Mouse (Mus musculus) lung, postnatal 0 days (tissue): ENCODE measurements around the gene Nat8f2.

ENCODE experiments used
- CTCF ChIP-seq: IDR thresholded peaks from 2 replicates; pipeline ENCODE4 v1.5.1; 2016; ENCODE audit warnings: antibody characterized with exemption, mild to moderate bottlenecking
- EP300 ChIP-seq: IDR thresholded peaks from 2 replicates; pipeline ENCODE4 v1.6.1; 2016; ENCODE audit warnings: antibody characterized with exemption, mild to moderate bottlenecking, control low read depth

GRCm38 (mm10) chr6:85851062-85851773, 17.7 kb downstream of the Nat8f2 start:
- TF ChIP-seq CTCF (no peak), EP300 (no peak)
